Mouse (Mus musculus) neural tube, embryonic 14.5 days (tissue): ENCODE results near the gene Meis2. TPM values are rescaled to one million over a fixed set of nuclear protein-coding genes. Genes with fewer than 3 reads are reported as not detected.

Experiments
- ATAC-seq: fragments of 200-750 bp; cut with Nextera tagmentation; 2 replicates; pipeline ENCODE4 v1.8.0; 2017; ENCODE audit warnings: low read depth, mild to moderate bottlenecking, moderate TSS enrichment, moderate library complexity
- H3K27ac ChIP-seq: fragments of 300-500 bp; sonication (generic); 2 replicates; pipeline ENCODE4 v1.5.1; 2014; ENCODE audit warnings: low read depth, mild to moderate bottlenecking, control low read depth, low read length, moderate library complexity, mixed read lengths
- H3K27me3 ChIP-seq: fragments of 300-500 bp; sonication (generic); 2 replicates; pipeline ENCODE4 v1.6.1; 2014; ENCODE audit warnings: low read length; ENCODE audit not compliant: control insufficient read depth, insufficient read depth
- H3K36me3 ChIP-seq: fragments of 300-500 bp; sonication (generic); 2 replicates; pipeline ENCODE4 v1.6.1; 2014; ENCODE audit warnings: low read length, mixed read lengths; ENCODE audit not compliant: control insufficient read depth, insufficient read depth
- H3K4me1 ChIP-seq: fragments of 300-500 bp; sonication (generic); 2 replicates; pipeline ENCODE4 v1.6.1; 2014; ENCODE audit warnings: low read length; ENCODE audit not compliant: control insufficient read depth, insufficient read depth
- H3K4me2 ChIP-seq: fragments of 300-500 bp; sonication (generic); 2 replicates; pipeline ENCODE4 v1.6.1; 2014; ENCODE audit warnings: mild to moderate bottlenecking, low read depth, low read length, control low read depth
- H3K4me3 ChIP-seq: fragments of 300-500 bp; sonication (generic); 2 replicates; pipeline ENCODE4 v1.5.1; 2014; ENCODE audit warnings: low read depth, low read length, control low read depth, mixed read lengths
- H3K9ac ChIP-seq: fragments of 300-500 bp; sonication (generic); replicated peaks from 2 replicates; pipeline ENCODE4 v1.6.1; 2014; ENCODE audit warnings: low read depth, mild to moderate bottlenecking, control low read depth, low read length, mixed read lengths
- H3K9me3 ChIP-seq: fragments of 300-500 bp; sonication (generic); 2 replicates; pipeline ENCODE4 v1.6.1; 2016; ENCODE audit warnings: low read length; ENCODE audit not compliant: control insufficient read depth
- WGBS: fragments of 180-500 bp; shearing (Covaris S2); extraction: QIAGEN DNeasy Blood & Tissue Kit; methylation state at CpG from one replicate; pipeline ENCODE4 v1.1.7; 2014; 5-methylcytosine and 5-hydroxymethylcytosine counted together
- polyA plus RNA-seq: library from polyadenylated mRNA; unstranded; fragments of >200 nt; fragmentation: Nextera tagmentation; extraction: Ambion mirVana; gene quantifications from 2 replicates; pipeline ENCODE4 v1.2.1, GENCODE M21; 2014

Meis2 gene
- polyA plus RNA-seq, 1 experiment from 2014 or later: 117 TPM

- peak; percentile 69 for ATAC-seq
- H3K9ac ChIP-seq: no peak overlapping the region
- under 1% methylated on average over 33 of the region's 33 CpGs for whole genome bisulfite sequencing
- H3K4me2 ChIP-seq: peak overlapping the region; percentile 45
- 0 out of 2 replicates have a peak, but pooled peaks cover 4% of the 10 kb centered on the region for H3K27me3 ChIP-seq
- H3K27ac ChIP-seq: peak overlapping the region; percentile 45; the same call in 1 of the 2 replicates
- H3K4me3 ChIP-seq: peak overlapping the region; percentile 18; the same call in 1 of the 2 replicates
- H3K4me1 ChIP-seq: peaks cover 28% of the 10 kb centered on the region; the same call in 1 of the 2 replicates
- no peaks in the 10 kb centered on the region for H3K36me3 ChIP-seq
- no peaks in the 10 kb centered on the region for H3K9me3 ChIP-seq
These were observed 209.9 kb downstream of the Meis2 start for GRCm38 (mm10) chr2:115855511-115856400.

GRCm38 (mm10) chr2:115854828-115855311 lies 210.8 kb downstream of the Meis2 start:
- Histone ChIP-seq H3K4me2 (peak overlapping the region; percentile 41), H3K4me3 (peak overlapping the region; percentile 6; the same call in 1 of the 2 replicates), H3K36me3 (no peaks in the 10 kb centered on the region), H3K27ac (peak overlapping the region; percentile 23; the same call in 1 of the 2 replicates), H3K27me3 (0 out of 2 replicates have a peak, but pooled peaks cover 4% of the 10 kb centered on the region), H3K9ac (peak overlapping the region; percentile 18; the same call in 1 of the 2 replicates), H3K4me1 (peaks cover 19% of the 10 kb centered on the region; the same call in 1 of the 2 replicates), H3K9me3 (no peaks in the 10 kb centered on the region)
- 3% methylated on average over 25 of the region's 25 CpGs for WGBS
- no peak for ATAC-seq

GRCm38 (mm10) chr2:115854007-115854827 lies 211.4 kb downstream of the Meis2 start:
- peak overlapping the region; percentile 18; the same call in 1 of the 2 replicates for H3K9ac ChIP-seq
- peak overlapping the region; percentile 23; the same call in 1 of the 2 replicates for H3K27ac ChIP-seq
- peak overlapping the region; percentile 41 for H3K4me2 ChIP-seq
- no peaks in the 10 kb centered on the region for H3K9me3 ChIP-seq
- peak overlapping the region; percentile 6; the same call in 1 of the 2 replicates for H3K4me3 ChIP-seq
- no peaks in the 10 kb centered on the region for H3K36me3 ChIP-seq
- H3K4me1 ChIP-seq: peaks cover 13% of the 10 kb centered on the region; the same call in 1 of the 2 replicates
- WGBS: 14% methylated on average over 14 of the region's 14 CpGs
- no peak for ATAC-seq
- 0 out of 2 replicates have a peak, but pooled peaks cover 4% of the 10 kb centered on the region for H3K27me3 ChIP-seq

GRCm38 (mm10) chr2:115853221-115853620 lies 212.4 kb downstream of the Meis2 start:
- Histone ChIP-seq H3K27me3 (0 out of 2 replicates have a peak, but pooled peaks cover 4% of the 10 kb centered on the region), H3K9me3 (no peaks in the 10 kb centered on the region), H3K27ac (no peak overlapping the region), H3K36me3 (no peaks in the 10 kb centered on the region), H3K4me2 (peak overlapping the region; percentile 48; the same call in 1 of the 2 replicates), H3K4me1 (peaks cover 12% of the 10 kb centered on the region; the same call in 1 of the 2 replicates), H3K9ac (no peak overlapping the region), H3K4me3 (no peak overlapping the region)
- 19% methylated on average over 4 of the region's 4 CpGs for WGBS
- no peak for ATAC-seq

- Histone ChIP-seq H3K27ac (peak overlapping the region; percentile 16; the same call in 1 of the 2 replicates), H3K4me1 (peaks cover 12% of the 10 kb centered on the region; the same call in 1 of the 2 replicates)
- 2% methylated on average over 22 of the region's 22 CpGs for WGBS
These were observed 213.0 kb downstream of the Meis2 start for GRCm38 (mm10) chr2:115852615-115853014.

GRCm38 (mm10) chr2:115852109-115852508 lies 213.5 kb downstream of the Meis2 start:
- no peaks in the 10 kb centered on the region for H3K9me3 ChIP-seq
- WGBS: 9% methylated on average over 11 of the region's 11 CpGs
- peak overlapping the region; percentile 16; the same call in 1 of the 2 replicates for H3K27ac ChIP-seq
- no peak for ATAC-seq
- H3K9ac ChIP-seq: no peak overlapping the region
- peak overlapping the region; percentile 48 for H3K4me2 ChIP-seq
- H3K36me3 ChIP-seq: no peaks in the 10 kb centered on the region
- H3K4me3 ChIP-seq: no peak overlapping the region; the same call in 1 of the 2 replicates
- peaks cover 12% of the 10 kb centered on the region; the same call in 1 of the 2 replicates for H3K4me1 ChIP-seq
- 0 out of 2 replicates have a peak, but pooled peaks cover 4% of the 10 kb centered on the region for H3K27me3 ChIP-seq

More at GRCm38 (mm10) chr2:115852615-115853014, 213.0 kb downstream of the Meis2 start:
- Histone ChIP-seq H3K9ac (no peak overlapping the region), H3K27me3 (0 out of 2 replicates have a peak, but pooled peaks cover 4% of the 10 kb centered on the region), H3K4me3 (peak overlapping the region; percentile 25; the same call in 1 of the 2 replicates), H3K4me2 (peak overlapping the region; percentile 48), H3K36me3 (no peaks in the 10 kb centered on the region), H3K9me3 (no peaks in the 10 kb centered on the region)
- peak; percentile 35; the same call in 1 of the 2 replicates for ATAC-seq

- H3K4me1 ChIP-seq: peaks cover 12% of the 10 kb centered on the region; the same call in 1 of the 2 replicates
- ATAC-seq: no peak
- no peak overlapping the region for H3K4me2 ChIP-seq
- H3K4me3 ChIP-seq: no peak overlapping the region
- H3K27me3 ChIP-seq: 0 out of 2 replicates have a peak, but pooled peaks cover 4% of the 10 kb centered on the region
- 94% methylated on average over 4 of the region's 4 CpGs for WGBS
- no peaks in the 10 kb centered on the region for H3K36me3 ChIP-seq
- H3K27ac ChIP-seq: no peak overlapping the region
- H3K9ac ChIP-seq: no peak overlapping the region
- no peaks in the 10 kb centered on the region for H3K9me3 ChIP-seq
These were observed 214.7 kb downstream of the Meis2 start for GRCm38 (mm10) chr2:115850961-115851360.

GRCm38 (mm10) chr2:115842821-115843220 lies 222.8 kb downstream of the Meis2 start:
- H3K36me3 ChIP-seq: no peaks in the 10 kb centered on the region
- ATAC-seq: no peak

More at GRCm38 (mm10) chr2:115842821-115843220, 222.8 kb downstream of the Meis2 start:
- Histone ChIP-seq H3K4me1 (no peaks in the 10 kb centered on the region), H3K27me3 (no peaks in the 10 kb centered on the region), H3K9me3 (no peaks in the 10 kb centered on the region), H3K4me2 (no peak overlapping the region), H3K27ac (no peak overlapping the region), H3K9ac (no peak overlapping the region), H3K4me3 (no peak overlapping the region)
